Comparison of ENCODE assay signal across 13 mouse cellular contexts in the genomic region with DNA sequence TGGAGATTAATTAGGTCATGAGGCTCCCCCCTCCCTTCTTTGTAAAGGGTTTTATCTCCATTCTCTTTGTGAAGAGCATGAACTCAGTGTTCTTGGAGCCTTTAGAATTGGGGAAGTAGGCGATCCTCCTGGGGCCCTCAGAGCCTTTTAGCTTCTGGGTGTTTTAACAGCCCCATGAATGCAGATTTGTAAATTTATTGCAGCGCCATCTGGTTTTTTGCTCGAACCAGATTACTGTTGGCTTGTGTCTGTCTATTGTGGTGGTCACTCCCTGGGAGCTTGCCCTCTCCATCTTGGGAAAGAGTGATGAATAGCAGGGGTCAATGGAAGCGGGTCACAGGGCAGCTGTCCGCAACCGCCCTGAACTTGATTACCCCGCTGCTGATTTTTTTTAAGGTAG.
DNase-seq lines count a peak whose midpoint lies in the region; ATAC-seq lines count a peak whose summit lies in the region.
"Had no signal": no experiment of that assay in that cellular context is flagged by ENCODE, and none has a peak within 500 bp of the region (broad histone marks: within the 10 kb centered on the region; RNA-seq: fewer than 3 reads in every experiment).

No protein-coding gene starts in this region.

- H3K4me1 ChIP-seq in heart, embryonic 10.5 days, result no peaks in the 10 kb centered on the region
- H3K4me1 ChIP-seq in midbrain, embryonic 11.5 days (ENCODE audit: control insufficient read depth, insufficient read depth, low read length), result peaks cover 15% of the 10 kb centered on the region
- H3K4me1 ChIP-seq in midbrain, embryonic 15.5 days, result peaks cover 10% of the 10 kb centered on the region

- H3K9ac ChIP-seq in midbrain, embryonic 11.5 days (ENCODE audit: low read length), result no peak overlapping the region
- H3K9ac ChIP-seq in midbrain, embryonic 15.5 days, result no peak overlapping the region
- H3K9ac ChIP-seq: intestine, embryonic 15.5 days; limb, embryonic 12.5 days; liver, postnatal 0 days had no signal

- no peak overlapping the region for H3K27ac ChIP-seq in heart, embryonic 10.5 days
- H3K27ac ChIP-seq in midbrain, embryonic 11.5 days (ENCODE audit: low read depth, low read length), result no peak overlapping the region
- no peak overlapping the region for H3K27ac ChIP-seq in midbrain, embryonic 15.5 days
- H3K27ac ChIP-seq: gastrocnemius, adult 2 months; intestine, embryonic 15.5 days; limb, embryonic 12.5 days had no signal

- DNase-seq in heart, postnatal 14 days, result peak; percentile 15 to 30
- no peak for DNase-seq in heart, embryonic 10.5 days (ENCODE audit: low spot score)
- DNase-seq in midbrain, embryonic 11.5 days (ENCODE audit: low spot score, missing footprints), result peak; percentile 88
- peak; percentile 70 for DNase-seq in embryo, embryonic 11 days
- DNase-seq in yolk sac, embryonic 10.5 days (ENCODE audit: low spot score), result peak; percentile 20
- DNase-seq in spleen, postnatal 36 days (ENCODE audit: low spot score in 2 of 2), result no peak
- DNase-seq: adrenal gland, postnatal 25 days; gastrocnemius, adult 2 months; liver, postnatal 0 days; lung, postnatal 4 days had no signal

- H3K27me3 ChIP-seq in heart, embryonic 10.5 days (ENCODE audit: insufficient read depth, poor library complexity, severe bottlenecking), result no peaks in the 10 kb centered on the region
- H3K27me3 ChIP-seq in midbrain, embryonic 11.5 days (ENCODE audit: control insufficient read depth, insufficient read depth, low read length), result peaks cover 35% of the 10 kb centered on the region
- 0 out of 2 replicates have a peak, but pooled peaks cover 2% of the 10 kb centered on the region for H3K27me3 ChIP-seq in midbrain, embryonic 15.5 days (replicated peaks)
- H3K27me3 ChIP-seq: intestine, embryonic 15.5 days had no signal

- H3K36me3 ChIP-seq in heart, embryonic 10.5 days, result peaks cover 2% of the 10 kb centered on the region; the same call in 1 of the 2 replicates
- H3K36me3 ChIP-seq in midbrain, embryonic 11.5 days (ENCODE audit: control insufficient read depth, insufficient read depth, low read length), result no peaks in the 10 kb centered on the region
- no peaks in the 10 kb centered on the region for H3K36me3 ChIP-seq in midbrain, embryonic 15.5 days (replicated peaks)
- H3K36me3 ChIP-seq: intestine, embryonic 15.5 days had no signal

- H3K4me2 ChIP-seq in midbrain, embryonic 11.5 days, result no peak overlapping the region
- no peak overlapping the region for H3K4me2 ChIP-seq in midbrain, embryonic 15.5 days
- H3K4me2 ChIP-seq: intestine, embryonic 15.5 days; limb, embryonic 12.5 days had no signal

- no peak overlapping the region for H3K4me3 ChIP-seq in heart, embryonic 10.5 days
- no peak overlapping the region for H3K4me3 ChIP-seq in midbrain, embryonic 11.5 days (ENCODE audit: low read depth, low read length)
- no peak overlapping the region for H3K4me3 ChIP-seq in midbrain, embryonic 15.5 days
- H3K4me3 ChIP-seq: gastrocnemius, adult 2 months; intestine, embryonic 15.5 days; limb, embryonic 12.5 days had no signal

- no peaks in the 10 kb centered on the region for H3K9me3 ChIP-seq in heart, embryonic 10.5 days
- no peaks in the 10 kb centered on the region for H3K9me3 ChIP-seq in midbrain, embryonic 11.5 days (ENCODE audit: control insufficient read depth, low read length)
- no peaks in the 10 kb centered on the region for H3K9me3 ChIP-seq in midbrain, embryonic 15.5 days
- H3K9me3 ChIP-seq: intestine, embryonic 15.5 days; limb, embryonic 12.5 days had no signal

- WGBS in heart, embryonic 10.5 days, result 74% methylated on average over 7 of the region's 7 CpGs
- WGBS in midbrain, embryonic 11.5 days, result 11% methylated on average over 7 of the region's 7 CpGs
- WGBS in midbrain, embryonic 15.5 days, result 15% methylated on average over 7 of the region's 7 CpGs

- peak; percentile 50; the same call in 1 of the 2 replicates for ATAC-seq in midbrain, embryonic 11.5 days (ENCODE audit: low FRiP score)
- no peak for ATAC-seq in midbrain, embryonic 15.5 days (replicated peaks)
- ATAC-seq: intestine, embryonic 15.5 days; liver, postnatal 0 days had no signal

- intact Hi-C loops in heart, postnatal 14 days (cut with DNase I), result no loop called here

Comparison
In these comparisons a context has a peak if more than half of its experiments do, and no peak if none do; other contexts are left out.
1. DNase-seq: peak in heart, postnatal 14 days (2 of 2), midbrain, embryonic 11.5 days (single experiment), embryo, embryonic 11 days (single experiment) and yolk sac, embryonic 10.5 days (single experiment); none in heart, embryonic 10.5 days (single experiment) and spleen, postnatal 36 days (0 of 2).